Mouse (Mus musculus): ENCODE measurements around the gene Sema3g.

- TF ChIP-seq CTCF (IDR thresholded peaks at IDR 0.05; ENCODE audit: low read depth) (no peak), EP300 (IDR thresholded peaks at IDR 0.05; ENCODE audit: low read depth) (peak; percentile 60; the same call in 1 of the 2 replicates)
These were observed 28.9 kb upstream of the Sema3g start for GRCm38 (mm10) chr14:31188771-31189181.
